Mouse (Mus musculus) liver, embryonic 16.5 days (tissue): ENCODE measurements around the gene Rhof. TPM values are rescaled to one million over a fixed set of nuclear protein-coding genes. Genes with fewer than 3 reads are reported as not detected.
A peak's percentile ranks its signal among the peaks of the same experiment; 100 is the strongest.

ENCODE experiments used
- ATAC-seq: fragments of 200-750 bp; cut with Nextera tagmentation; 2 replicates; pipeline ENCODE4 v1.8.0; 2017; ENCODE audit warnings: low read depth, mild to moderate bottlenecking, moderate number of reproducible peaks, moderate library complexity
- H3K27ac ChIP-seq: fragments of 300-500 bp; sonication (generic); 2 replicates; pipeline ENCODE4 v1.5.1; 2014; ENCODE audit warnings: mild to moderate bottlenecking, low read length
- H3K27me3 ChIP-seq: fragments of 300-500 bp; sonication (generic); 2 replicates; pipeline ENCODE4 v1.6.1; 2014; ENCODE audit warnings: low read depth, low read length, mixed read lengths; ENCODE audit not compliant: control insufficient read depth, insufficient read depth
- H3K36me3 ChIP-seq: fragments of 300-500 bp; sonication (generic); 2 replicates; pipeline ENCODE4 v1.6.1; 2014; ENCODE audit warnings: mild to moderate bottlenecking; ENCODE audit not compliant: control insufficient read depth, insufficient read depth
- H3K4me1 ChIP-seq: fragments of 300-500 bp; sonication (generic); 2 replicates; pipeline ENCODE4 v1.6.1; 2014; ENCODE audit warnings: low read depth, low read length, mixed read lengths; ENCODE audit not compliant: control insufficient read depth
- H3K4me2 ChIP-seq: fragments of 300-500 bp; sonication (generic); 2 replicates; pipeline ENCODE4 v1.6.1; 2014; ENCODE audit warnings: low read depth, low read length, mixed read lengths
- H3K4me3 ChIP-seq: fragments of 300-500 bp; sonication (generic); 2 replicates; pipeline ENCODE4 v1.5.1; 2014; ENCODE audit warnings: low read depth, mild to moderate bottlenecking, low read length
- H3K9ac ChIP-seq: fragments of 300-500 bp; sonication (generic); 2 replicates; pipeline ENCODE4 v1.6.1; 2014; ENCODE audit warnings: low read depth, low read length
- H3K9me3 ChIP-seq: fragments of 300-500 bp; sonication (generic); replicated peaks from 2 replicates; pipeline ENCODE4 v1.6.1; 2016; ENCODE audit warnings: low read length; ENCODE audit not compliant: control insufficient read depth
- WGBS: fragments of 180-500 bp; shearing (Covaris S2); extraction: QIAGEN DNeasy Blood & Tissue Kit; methylation state at CpG from one replicate; pipeline ENCODE4 v1.1.7; 2014; ENCODE audit not compliant: insufficient replicate concordance; 5-methylcytosine and 5-hydroxymethylcytosine counted together
- polyA plus RNA-seq: library from polyadenylated mRNA; unstranded; fragments of >200 nt; fragmentation: Nextera tagmentation; extraction: Ambion mirVana; gene quantifications from 2 replicates; pipeline ENCODE4 v1.2.1, GENCODE M21; 2015

Rhof gene
- 1.7 and 2.3 TPM in 2 replicates for polyA plus RNA-seq

- Histone ChIP-seq H3K4me2 (peak within 1 kb of the TSS; percentile 75), H3K4me1 (peaks cover 65% of the 10 kb centered on the region), H3K9ac (peak within 1 kb of the TSS; percentile 62), H3K27me3 (peaks cover 5% of the 10 kb centered on the region; the same call in 1 of the 2 replicates), H3K36me3 (peaks cover 12% of the 10 kb centered on the region), H3K9me3 (no peaks in the 10 kb centered on the region), H3K4me3 (peak within 1 kb of the TSS; percentile 63), H3K27ac (peak within 1 kb of the TSS; percentile 82)
- ATAC-seq = peak; percentile 76
- under 1% methylated on average over 44 of the region's 44 CpGs for WGBS
These were observed at the start of gene Rhof for GRCm38 (mm10) chr5:123132308-123133071. Rhof (minus strand) TSS chr5:123132692.

DNA sequence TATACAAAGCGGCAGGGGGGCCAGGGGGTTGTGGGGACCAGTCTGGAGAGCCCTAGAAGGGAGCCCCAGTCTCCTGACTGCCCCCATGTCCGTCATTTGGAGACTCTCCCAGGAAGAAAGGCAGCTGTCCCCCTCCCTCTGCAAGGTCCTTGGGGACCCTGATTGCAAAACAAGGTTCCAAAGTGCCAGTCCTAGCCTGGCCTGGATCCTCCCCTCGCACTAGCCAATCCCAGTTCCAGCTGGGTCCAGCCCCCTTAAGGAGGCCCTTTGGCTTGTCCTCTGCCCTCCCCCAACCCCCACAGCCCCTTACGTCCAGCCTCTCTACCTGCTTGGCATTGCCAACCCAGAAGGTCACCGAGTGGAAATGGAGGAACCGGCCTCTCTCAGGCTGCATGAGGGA, 49.0 kb upstream of the Rhof start:
- peak overlapping the region; percentile 2 for H3K4me3 ChIP-seq
- peak overlapping the region; percentile 28; the same call in 1 of the 2 replicates for H3K4me2 ChIP-seq
- WGBS = 67% methylated on average over 6 of the region's 6 CpGs
- H3K36me3 ChIP-seq = no peaks in the 10 kb centered on the region; the same call in 1 of the 2 replicates
- peak overlapping the region; percentile 1; the same call in 1 of the 2 replicates for H3K9ac ChIP-seq
- H3K27me3 ChIP-seq = no peaks in the 10 kb centered on the region; the same call in 1 of the 2 replicates
- peaks cover 4% of the 10 kb centered on the region for H3K4me1 ChIP-seq
- peak; percentile 85 for ATAC-seq
- no peaks in the 10 kb centered on the region for H3K9me3 ChIP-seq
- peak overlapping the region; percentile 58 for H3K27ac ChIP-seq

GRCm38 (mm10) chr5:123180390-123180789, 47.9 kb upstream of the Rhof start:
- H3K4me2 ChIP-seq = peak overlapping the region; percentile 18; the same call in 1 of the 2 replicates

GRCm38 (mm10) chr5:123178792-123179191, 46.3 kb upstream of the Rhof start:
- Histone ChIP-seq H3K36me3 (no peaks in the 10 kb centered on the region; the same call in 1 of the 2 replicates), H3K4me2 (no peak overlapping the region), H3K9ac (no peak overlapping the region), H3K4me3 (no peak overlapping the region), H3K9me3 (no peaks in the 10 kb centered on the region), H3K27me3 (no peaks in the 10 kb centered on the region), H3K4me1 (peaks cover 4% of the 10 kb centered on the region), H3K27ac (no peak overlapping the region)
- WGBS = 70% methylated on average over 5 of the region's 5 CpGs
- ATAC-seq = no peak

More at GRCm38 (mm10) chr5:123180390-123180789, 47.9 kb upstream of the Rhof start:
- no peak overlapping the region for H3K9ac ChIP-seq
- no peak for ATAC-seq
- peak overlapping the region; percentile 1; the same call in 1 of the 2 replicates for H3K4me3 ChIP-seq
- WGBS = 78% methylated on average over 15 of the region's 15 CpGs
- H3K9me3 ChIP-seq = no peaks in the 10 kb centered on the region
- peaks cover 4% of the 10 kb centered on the region for H3K4me1 ChIP-seq
- H3K27ac ChIP-seq = no peak overlapping the region
- H3K36me3 ChIP-seq = no peaks in the 10 kb centered on the region; the same call in 1 of the 2 replicates
- H3K27me3 ChIP-seq = no peaks in the 10 kb centered on the region; the same call in 1 of the 2 replicates

GRCm38 (mm10) chr5:123171646-123172350, 39.3 kb upstream of the Rhof start:
- Histone ChIP-seq H3K27me3 (no peaks in the 10 kb centered on the region), H3K27ac (no peak overlapping the region), H3K36me3 (0 out of 2 replicates have a peak, but pooled peaks cover 2% of the 10 kb centered on the region), H3K9ac (peak overlapping the region; percentile 26; the same call in 1 of the 2 replicates), H3K9me3 (no peaks in the 10 kb centered on the region), H3K4me3 (peak overlapping the region; percentile 37), H3K4me2 (peak overlapping the region; percentile 55), H3K4me1 (peaks cover 18% of the 10 kb centered on the region)
- ATAC-seq = peak; percentile 91
- WGBS = 22% methylated on average over 22 of the region's 22 CpGs

DNA sequence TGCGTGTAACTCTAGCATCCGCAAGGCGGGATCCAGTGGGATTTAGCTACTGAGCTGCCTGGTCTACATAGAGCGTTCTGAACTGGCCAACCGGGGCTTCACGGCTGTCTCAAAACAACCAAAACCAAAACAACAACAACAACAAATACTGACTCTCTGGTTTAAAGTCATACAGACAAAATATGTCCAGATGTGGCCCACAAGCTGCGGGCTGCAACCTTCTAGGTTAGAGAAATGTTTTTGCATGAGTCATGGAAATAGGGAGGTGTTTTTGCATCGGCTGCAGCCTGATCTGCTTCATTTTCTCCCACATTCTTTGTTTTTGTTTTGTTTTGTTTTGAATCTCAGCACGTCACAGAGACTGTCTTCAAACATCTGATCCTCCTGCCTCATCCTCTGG, 37.9 kb upstream of the Rhof start:
- Histone ChIP-seq H3K4me1 (peaks cover 20% of the 10 kb centered on the region), H3K4me2 (no peak overlapping the region), H3K27me3 (no peaks in the 10 kb centered on the region), H3K9ac (no peak overlapping the region), H3K27ac (no peak overlapping the region), H3K9me3 (no peaks in the 10 kb centered on the region), H3K36me3 (peaks cover 15% of the 10 kb centered on the region), H3K4me3 (no peak overlapping the region)
- WGBS = 80% methylated on average over 9 of the region's 9 CpGs
- ATAC-seq = no peak

DNA sequence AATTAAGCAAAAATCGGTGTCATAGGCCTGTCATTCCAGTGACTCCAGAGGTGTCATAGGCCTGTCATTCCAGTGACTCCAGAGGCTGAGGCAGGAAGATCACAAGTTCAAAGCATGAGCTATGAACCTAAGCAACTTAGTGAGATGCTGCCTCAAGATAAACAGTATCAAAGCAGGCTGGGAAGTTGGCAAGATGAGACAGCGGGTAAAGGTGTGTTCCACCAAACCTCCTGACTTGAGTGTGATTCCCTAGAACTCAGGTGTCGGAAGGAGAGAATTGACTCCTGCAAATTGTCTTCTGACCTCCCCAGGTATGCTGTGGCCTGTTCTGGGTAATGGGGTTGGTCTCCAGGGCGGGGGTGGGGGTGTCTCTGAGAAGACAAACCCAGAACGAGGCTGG, 36.8 kb upstream of the Rhof start, which contains the start of gene Psmd9:
Gene Psmd9, plus strand, starts transcription at position 130 of the 400 bp plus-strand sequence.
- peaks cover 20% of the 10 kb centered on the region for H3K36me3 ChIP-seq
- no peak within 1 kb of the TSS for H3K9ac ChIP-seq
- no peak for ATAC-seq
- 67% methylated on average over 5 of the region's 5 CpGs for WGBS
- H3K4me2 ChIP-seq = no peak within 1 kb of the TSS
- no peaks in the 10 kb centered on the region for H3K27me3 ChIP-seq
- H3K4me3 ChIP-seq = no peak within 1 kb of the TSS
- H3K27ac ChIP-seq = no peak within 1 kb of the TSS
- peaks cover 20% of the 10 kb centered on the region for H3K4me1 ChIP-seq
- H3K9me3 ChIP-seq = no peaks in the 10 kb centered on the region

DNA sequence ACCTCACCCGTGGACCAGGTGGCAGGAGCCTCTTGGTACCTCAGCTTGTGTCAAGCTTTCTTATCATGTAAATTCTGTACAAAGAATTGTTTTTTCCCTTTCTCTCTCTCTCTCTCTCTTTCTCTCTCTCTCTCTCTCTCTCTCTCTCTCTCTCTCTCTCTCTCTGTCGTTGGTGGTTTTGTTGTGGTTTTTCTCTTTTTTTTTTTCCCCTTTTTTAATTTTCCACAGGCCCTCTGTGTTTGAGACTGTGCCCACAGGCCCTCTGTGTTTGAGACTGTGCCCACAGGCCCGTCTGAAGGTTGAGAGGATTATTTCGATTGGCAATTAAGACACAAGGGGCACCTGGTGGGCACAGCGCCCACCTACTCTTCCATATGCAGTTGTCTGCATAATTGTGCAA, 35.1 kb upstream of the Rhof start:
- Histone ChIP-seq H3K4me1 (peaks cover 17% of the 10 kb centered on the region), H3K9me3 (no peaks in the 10 kb centered on the region), H3K27ac (no peak overlapping the region), H3K27me3 (no peaks in the 10 kb centered on the region), H3K4me3 (no peak overlapping the region), H3K9ac (no peak overlapping the region), H3K4me2 (no peak overlapping the region), H3K36me3 (peaks cover 37% of the 10 kb centered on the region)
- WGBS = 53% methylated on average over 5 of the region's 5 CpGs
- ATAC-seq = no peak
